Mouse (Mus musculus): ENCODE results near the gene Myh9. TPM values are rescaled to one million over a fixed set of nuclear protein-coding genes. Genes with fewer than 3 reads are reported as not detected.

Gene Myh9
- polyA plus RNA-seq, 1 experiment from 2014 or later, result 677 TPM

- CTCF ChIA-PET, result interaction anchor here (0.8 to 1.6 kb wide), 7 partner anchors 8 to 111 kb away, joined by 3 to 5 read pairs (median 3); no protein-coding TSS in a partner anchor
- no peak for TF ChIP-seq CTCF (IDR thresholded peaks at IDR 0.05)
- DNase-seq (ENCODE audit: low read depth, low spot score) (no peak), ATAC-seq (no peak)
- H3K27me3 ChIP-seq, result no peaks in the 10 kb centered on the region
- POLR2A ChIA-PET, result interaction anchor here (1.1 kb wide), 3 partner anchors 10 to 103 kb away, joined by 3 read pairs; no protein-coding TSS in a partner anchor
- in situ Hi-C loops (cut with MboI; ENCODE audit: low pct_unique_long_range_greater_than_20kb), result no loop called here
These were observed 37.0 kb downstream of the Myh9 start for GRCm38 (mm10) chr15:77804949-77805348.

GRCm38 (mm10) chr15:77804460-77804859 is 37.5 kb downstream of the Myh9 start:
- CTCF ChIA-PET, result interaction anchor here (0.8 to 1.6 kb wide), 6 partner anchors 9 to 112 kb away, joined by 3 to 5 read pairs (median 3); no protein-coding TSS in a partner anchor
- POLR2A ChIA-PET, result interaction anchor here (1.1 kb wide), 3 partner anchors 11 to 103 kb away, joined by 3 read pairs; no protein-coding TSS in a partner anchor
- ATAC-seq (no peak), DNase-seq (ENCODE audit: low read depth, low spot score) (no peak)
- in situ Hi-C loops (cut with MboI; ENCODE audit: low pct_unique_long_range_greater_than_20kb), result no loop called here
- TF ChIP-seq CTCF (IDR thresholded peaks at IDR 0.05), result no peak
- no peaks in the 10 kb centered on the region for H3K27me3 ChIP-seq

- no peaks in the 10 kb centered on the region for H3K27me3 ChIP-seq
- DNase-seq (ENCODE audit: low read depth, low spot score) (no peak), ATAC-seq (peak; percentile 10)
- in situ Hi-C loops (cut with MboI; ENCODE audit: low pct_unique_long_range_greater_than_20kb), result no loop called here
- no peak for TF ChIP-seq CTCF (IDR thresholded peaks at IDR 0.05)
- POLR2A ChIA-PET, result interaction anchor here (1.1 to 1.6 kb wide), 4 partner anchors 10 to 104 kb away, joined by 3 to 5 read pairs (median 4); partner anchors contain the start of gene Myh9
- CTCF ChIA-PET, result interaction anchor here (0.8 to 2.1 kb wide), 7 partner anchors 9 to 112 kb away, joined by 3 to 11 read pairs (median 5); no protein-coding TSS in a partner anchor
These were observed 38.2 kb downstream of the Myh9 start for GRCm38 (mm10) chr15:77803747-77804146.

- POLR2A ChIA-PET, result interaction anchor here (0.6 to 1.6 kb wide), 4 partner anchors 11 to 142 kb away, joined by 3 to 7 read pairs (median 5); partner anchors contain the start of gene Myh9
- CTCF ChIA-PET, result interaction anchor here (0.8 to 2.1 kb wide), 7 partner anchors 8 to 32 kb away, joined by 3 to 11 read pairs (median 3); no protein-coding TSS in a partner anchor
- DNase-seq (ENCODE audit: low read depth, low spot score) (no peak), ATAC-seq (no peak)
- H3K27me3 ChIP-seq, result no peaks in the 10 kb centered on the region
- in situ Hi-C loops (cut with MboI; ENCODE audit: low pct_unique_long_range_greater_than_20kb), result no loop called here
- no peak for TF ChIP-seq CTCF (IDR thresholded peaks at IDR 0.05)
These were observed 39.0 kb downstream of the Myh9 start for GRCm38 (mm10) chr15:77802992-77803391.

GRCm38 (mm10) chr15:77801188-77801587 is 40.8 kb downstream of the Myh9 start:
- no peak for ATAC-seq
- in situ Hi-C loops (cut with MboI; ENCODE audit: low pct_unique_long_range_greater_than_20kb), result no loop called here
- TF ChIP-seq CTCF (IDR thresholded peaks at IDR 0.05), result no peak
- ChIA-PET CTCF (interaction anchor here (0.9 to 1.9 kb wide), 5 partner anchors 10 to 116 kb away, joined by 3 to 9 read pairs (median 4); no protein-coding TSS in a partner anchor), POLR2A (interaction anchor here (1.2 kb wide), 2 partner anchors 14 to 38 kb away, joined by 3 to 5 read pairs; no protein-coding TSS in a partner anchor)
- DNase-seq (ENCODE audit: low read depth, low spot score), result no peak
- no peaks in the 10 kb centered on the region for H3K27me3 ChIP-seq

GRCm38 (mm10) chr15:77800511-77800910 is 41.5 kb downstream of the Myh9 start:
- ATAC-seq, result peak; percentile 58
- no peak for TF ChIP-seq CTCF (IDR thresholded peaks at IDR 0.05)
- ChIA-PET POLR2A (interaction anchor here (1.2 to 1.3 kb wide), 2 partner anchors 38 to 39 kb away, joined by 3 to 5 read pairs; no protein-coding TSS in a partner anchor), CTCF (interaction anchor here (0.9 to 1.9 kb wide), 4 partner anchors 17 to 116 kb away, joined by 3 to 9 read pairs (median 6); no protein-coding TSS in a partner anchor)
- DNase-seq (ENCODE audit: low read depth, low spot score), result peak; percentile 82
- in situ Hi-C loops (cut with MboI; ENCODE audit: low pct_unique_long_range_greater_than_20kb), result no loop called here
- H3K27me3 ChIP-seq, result no peaks in the 10 kb centered on the region

GRCm38 (mm10) chr15:77799491-77800474 is 42.2 kb downstream of the Myh9 start:
- no peak for ATAC-seq

GRCm38 (mm10) chr15:77798664-77799490 is 43.1 kb downstream of the Myh9 start:
- in situ Hi-C loops (cut with MboI; ENCODE audit: low pct_unique_long_range_greater_than_20kb), result no loop called here
- ChIA-PET CTCF (interaction anchor here (1.0 to 1.7 kb wide), 3 partner anchors 13 to 136 kb away, joined by 3 read pairs; no protein-coding TSS in a partner anchor), POLR2A (interaction anchor here (1.0 to 1.7 kb wide), 5 partner anchors 9 to 43 kb away, joined by 3 to 8 read pairs (median 5); partner anchors contain the start of gene Myh9)
- peak; percentile 88 for DNase-seq (ENCODE audit: low read depth, low spot score)
- ATAC-seq, result peak; percentile 61
- TF ChIP-seq CTCF (IDR thresholded peaks at IDR 0.05), result no peak
- H3K27me3 ChIP-seq, result no peaks in the 10 kb centered on the region

More at GRCm38 (mm10) chr15:77799491-77800474, 42.2 kb downstream of the Myh9 start:
- POLR2A ChIA-PET, result interaction anchor here (1.0 to 1.4 kb wide), 4 partner anchors 8 to 40 kb away, joined by 3 to 5 read pairs (median 4); no protein-coding TSS in a partner anchor
- CTCF ChIA-PET, result no interaction called here
- DNase-seq (ENCODE audit: low read depth, low spot score), result no peak
- in situ Hi-C loops (cut with MboI; ENCODE audit: low pct_unique_long_range_greater_than_20kb), result no loop called here
- no peak for TF ChIP-seq CTCF (IDR thresholded peaks at IDR 0.05)
- H3K27me3 ChIP-seq, result no peaks in the 10 kb centered on the region

Data from Patski (cell line).